Mouse (Mus musculus): ENCODE measurements around the gene Olfr382. TPM values are rescaled to one million over a fixed set of nuclear protein-coding genes. Genes with fewer than 3 reads are reported as not detected.
"Not testable (repeated sequence)": the region's sequence is repeated elsewhere in the genome, so short reads cannot be mapped to it uniquely, and the experiment has no call there.

The Olfr382 gene
- polyA plus RNA-seq (2012; rRNA removed), result not detected in 2 replicates

DNA sequence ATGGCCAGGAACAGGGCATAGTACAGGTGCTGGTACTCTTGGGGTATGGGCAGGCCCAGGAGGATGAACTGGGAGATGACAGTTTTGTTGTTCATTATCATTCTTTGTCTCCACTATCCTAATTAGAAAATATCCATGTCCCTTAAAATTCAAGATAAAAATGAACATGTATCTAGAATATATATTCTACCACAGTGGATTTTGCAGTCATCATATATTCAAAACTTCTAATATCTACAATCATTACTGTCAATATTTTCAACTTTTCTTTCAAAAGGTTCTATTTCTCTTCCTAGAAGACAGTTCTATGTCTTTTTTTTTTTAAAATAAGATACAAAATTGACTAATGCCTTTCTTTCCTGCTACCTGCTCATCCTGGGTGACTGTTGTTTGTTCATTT is at the start of gene Olfr382:
TSS of gene Olfr382 (minus strand) at position 101 of the 400 bp plus-strand sequence.
- no peak for DNase-seq
- H3K4me3 ChIP-seq (replicated peaks; ENCODE audit: extremely low read depth, low read depth, low read length), result no peak within 1 kb of the TSS
- TF ChIP-seq CTCF (IDR thresholded peaks at IDR 0.05; ENCODE audit: insufficient read depth, low read length), result no peak
- TF ChIP-seq POLR2A (IDR thresholded peaks at IDR 0.05; ENCODE audit: borderline replicate concordance, extremely low read depth, low read depth, low read length), result no peak
- no peaks in the 10 kb centered on the region for H3K4me1 ChIP-seq (ENCODE audit: control insufficient read depth, insufficient read depth, low read length)

GRCm38 (mm10) chr11:73528971-73529370 is 12.0 kb upstream of the Olfr382 start:
- WGBS, result 81% methylated on average over 1 of the region's 1 CpGs
- not testable (repeated sequence) for H3K4me1 ChIP-seq (ENCODE audit: control insufficient read depth, insufficient read depth, low read length)

DNA sequence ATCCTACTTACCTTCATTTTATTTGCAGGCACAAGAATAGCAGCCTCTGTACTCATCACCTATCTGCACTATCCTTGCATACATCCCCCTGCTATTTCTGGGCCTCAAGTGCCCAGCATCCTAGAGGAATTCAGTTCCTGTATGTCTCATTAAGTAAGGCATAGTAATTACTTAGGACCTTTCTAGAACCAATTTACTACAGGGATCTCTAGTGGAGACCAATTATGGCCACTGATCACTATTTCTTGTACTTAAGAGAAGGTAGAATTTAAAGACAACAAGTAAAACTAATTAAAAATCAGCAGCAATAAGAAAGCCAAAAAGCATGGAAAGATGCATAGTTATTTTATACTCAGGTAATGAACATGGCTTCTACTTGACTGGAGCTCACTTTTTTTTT is 25.5 kb downstream of the Olfr382 start, which contains the start of gene Olfr381:
TSS of gene Olfr381 (minus strand) at position 101 of the 400 bp plus-strand sequence.
- TF ChIP-seq CTCF (IDR thresholded peaks at IDR 0.05; ENCODE audit: insufficient read depth, low read length), result no peak
- no peak for TF ChIP-seq POLR2A (IDR thresholded peaks at IDR 0.05; ENCODE audit: borderline replicate concordance, extremely low read depth, low read depth, low read length)
- no peak within 1 kb of the TSS for H3K4me3 ChIP-seq (replicated peaks; ENCODE audit: extremely low read depth, low read depth, low read length)
- no peak for DNase-seq
- no peaks in the 10 kb centered on the region for H3K4me1 ChIP-seq (ENCODE audit: control insufficient read depth, insufficient read depth, low read length)

More at GRCm38 (mm10) chr11:73528971-73529370, 12.0 kb upstream of the Olfr382 start:
- H3K4me3 ChIP-seq (replicated peaks; ENCODE audit: extremely low read depth, low read depth, low read length); DNase-seq: not testable (repeated sequence)

Other genes starting within 250 kb of the Olfr382 start
- 0.14 and 0.49 TPM in 2 replicates for gene Trpv3, start 249.8 kb downstream of the Olfr382 start, polyA plus RNA-seq (2012; rRNA removed)
- 1.5 and 2.2 TPM in 2 replicates for gene Aspa, start 187.6 kb downstream of the Olfr382 start, polyA plus RNA-seq (2012; rRNA removed)
- 0.05 TPM in 1 of 2 replicates, not detected in the other for gene Gm49340, start 187.5 kb downstream of the Olfr382 start, polyA plus RNA-seq (2012; rRNA removed)
- gene Spata22, start 187.5 kb downstream of the Olfr382 start, polyA plus RNA-seq (2012; rRNA removed), result not detected in 2 replicates
- not detected in 2 replicates for gene Olfr20, start 166.4 kb downstream of the Olfr382 start, polyA plus RNA-seq (2012; rRNA removed)
- gene Olfr376, start 146.0 kb downstream of the Olfr382 start, polyA plus RNA-seq (2012; rRNA removed), result not detected in 2 replicates
- not detected in 2 replicates for gene Olfr1, start 117.6 kb downstream of the Olfr382 start, polyA plus RNA-seq (2012; rRNA removed)
- gene Olfr378, start 88.7 kb downstream of the Olfr382 start, polyA plus RNA-seq (2012; rRNA removed), result not detected in 2 replicates
- gene Olfr380, start 59.7 kb downstream of the Olfr382 start, polyA plus RNA-seq (2012; rRNA removed), result not detected in 2 replicates
- gene Olfr381, start 25.6 kb downstream of the Olfr382 start, polyA plus RNA-seq (2012; rRNA removed), result not detected in 2 replicates
- gene Olfr385, start 75.8 kb upstream of the Olfr382 start, polyA plus RNA-seq (2012; rRNA removed), result not detected in 2 replicates
- gene Olfr384, start 81.4 kb upstream of the Olfr382 start, polyA plus RNA-seq (2012; rRNA removed), result not detected in 2 replicates
- gene Zfp735, start 171.6 kb upstream of the Olfr382 start, polyA plus RNA-seq (2012; rRNA removed), result not detected in 2 replicates

Data from lung, adult 2 months (tissue).